Mouse (Mus musculus): ENCODE data around the gene Reln. TPM values are rescaled to one million over a fixed set of nuclear protein-coding genes. Genes with fewer than 3 reads are reported as not detected.

Gene Reln
- 0.04 TPM for polyA plus RNA-seq (2012; fragmentation: generic; extraction: Trizol)

GRCm38 (mm10) chr5:22344556-22344975, at the start of gene Reln:
TSS of gene Reln (minus strand) at chr5:22344702.
- no peak within 1 kb of the TSS for H3K4me3 ChIP-seq
- H3K36me3 ChIP-seq (ENCODE audit: control insufficient read depth, insufficient read depth) = no peaks in the 10 kb centered on the region
- no peaks in the 10 kb centered on the region for H3K79me2 ChIP-seq (ENCODE audit: control insufficient read depth, insufficient read depth)
- H3K4me2 ChIP-seq (ENCODE audit: low read depth) = no peak within 1 kb of the TSS
- no peak within 1 kb of the TSS for H3ac ChIP-seq (ENCODE audit: control insufficient read depth, insufficient read length)
- TF ChIP-seq SRF (IDR thresholded peaks at IDR 0.05; ENCODE audit: control insufficient read depth, insufficient read length, low read depth) (no peak), POLR2AphosphoS2 (IDR thresholded peaks at IDR 0.05; ENCODE audit: insufficient read length, low read depth) (no peak), E2F4 (IDR thresholded peaks at IDR 0.05; ENCODE audit: insufficient read depth) (no peak)
- H3K27me3 ChIP-seq (ENCODE audit: control insufficient read depth, insufficient read depth, insufficient read length) = peaks cover 17% of the 10 kb centered on the region

DNA sequence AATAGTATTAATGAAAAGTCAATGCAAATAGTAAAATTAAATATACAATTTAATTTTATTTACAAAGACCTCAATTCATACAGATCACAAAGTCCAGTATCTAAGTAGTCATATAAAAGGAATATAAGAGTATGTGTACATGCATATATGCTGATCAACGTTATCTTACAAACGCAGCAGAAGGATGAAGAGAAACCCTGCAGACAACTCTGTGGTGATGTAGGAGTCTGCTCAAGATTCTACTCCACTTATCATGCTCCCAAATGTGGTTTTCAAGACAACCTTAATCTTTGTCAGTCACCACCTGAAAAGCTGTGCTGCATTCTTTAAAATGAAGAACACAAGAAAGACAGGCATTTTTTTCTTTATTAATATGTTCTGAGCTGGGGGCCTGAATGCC, 44.0 kb upstream of the Reln start:
- Histone ChIP-seq H3K27me3 (ENCODE audit: control insufficient read depth, insufficient read depth, insufficient read length) (no peaks in the 10 kb centered on the region), H3K4me2 (ENCODE audit: low read depth) (no peak overlapping the region), H3K79me2 (ENCODE audit: control insufficient read depth, insufficient read depth) (no peaks in the 10 kb centered on the region), H3K36me3 (ENCODE audit: control insufficient read depth, insufficient read depth) (no peaks in the 10 kb centered on the region), H3K4me3 (no peak overlapping the region), H3ac (ENCODE audit: control insufficient read depth, insufficient read length) (no peak overlapping the region)
- TF ChIP-seq SRF (IDR thresholded peaks at IDR 0.05; ENCODE audit: control insufficient read depth, insufficient read length, low read depth) = no peak
- no peak for TF ChIP-seq TCF12 (IDR thresholded peaks at IDR 0.05; ENCODE audit: insufficient read depth, poor library complexity, severe bottlenecking)
- no peak for TF ChIP-seq REST (IDR thresholded peaks at IDR 0.05; ENCODE audit: insufficient read depth, insufficient read length)
- TF ChIP-seq E2F4 (IDR thresholded peaks at IDR 0.05; ENCODE audit: insufficient read depth) = no peak
- no peak for TF ChIP-seq TCF3 (IDR thresholded peaks at IDR 0.05; ENCODE audit: insufficient read length, low read depth)
- TF ChIP-seq MYOD1 (IDR thresholded peaks at IDR 0.05; ENCODE audit: control insufficient read depth in 1 of 3, insufficient read length in 2 of 3, low read depth in 2 of 3) = no peak
- TF ChIP-seq MAX (IDR thresholded peaks at IDR 0.05; ENCODE audit: low read depth) = no peak
- no peak for TF ChIP-seq USF1 (IDR thresholded peaks at IDR 0.05; ENCODE audit: low read depth)
- no peak for TF ChIP-seq POLR2AphosphoS2 (IDR thresholded peaks at IDR 0.05; ENCODE audit: insufficient read length, low read depth)
- no peak for TF ChIP-seq POLR2A (IDR thresholded peaks at IDR 0.05; ENCODE audit: insufficient read length, low read depth)
- TF ChIP-seq CEBPB (IDR thresholded peaks at IDR 0.05; ENCODE audit: insufficient read depth, poor library complexity, severe bottlenecking) = no peak
- no peak for TF ChIP-seq MYOG (IDR thresholded peaks at IDR 0.05; ENCODE audit: control insufficient read depth in 1 of 3, insufficient read depth in 1 of 3, insufficient read length in 2 of 3, low read depth in 2 of 3)

- no peak for TF ChIP-seq USF1 (IDR thresholded peaks at IDR 0.05; ENCODE audit: low read depth)
- Histone ChIP-seq H3K4me2 (ENCODE audit: low read depth) (no peak overlapping the region), H3K27me3 (ENCODE audit: control insufficient read depth, insufficient read depth, insufficient read length) (no peaks in the 10 kb centered on the region), H3ac (ENCODE audit: control insufficient read depth, insufficient read length) (no peak overlapping the region), H3K79me2 (ENCODE audit: control insufficient read depth, insufficient read depth) (no peaks in the 10 kb centered on the region), H3K4me3 (no peak overlapping the region), H3K36me3 (ENCODE audit: control insufficient read depth, insufficient read depth) (no peaks in the 10 kb centered on the region)
Measured at GRCm38 (mm10) chr5:22360510-22360909, 16.0 kb upstream of the Reln start.

- Histone ChIP-seq H3K79me2 (ENCODE audit: control insufficient read depth, insufficient read depth) (no peaks in the 10 kb centered on the region), H3K27me3 (ENCODE audit: control insufficient read depth, insufficient read depth, insufficient read length) (peaks cover 17% of the 10 kb centered on the region), H3K4me2 (ENCODE audit: low read depth) (no peak overlapping the region)
Measured at GRCm38 (mm10) chr5:22348412-22348811, 3.9 kb upstream of the Reln start.

DNA sequence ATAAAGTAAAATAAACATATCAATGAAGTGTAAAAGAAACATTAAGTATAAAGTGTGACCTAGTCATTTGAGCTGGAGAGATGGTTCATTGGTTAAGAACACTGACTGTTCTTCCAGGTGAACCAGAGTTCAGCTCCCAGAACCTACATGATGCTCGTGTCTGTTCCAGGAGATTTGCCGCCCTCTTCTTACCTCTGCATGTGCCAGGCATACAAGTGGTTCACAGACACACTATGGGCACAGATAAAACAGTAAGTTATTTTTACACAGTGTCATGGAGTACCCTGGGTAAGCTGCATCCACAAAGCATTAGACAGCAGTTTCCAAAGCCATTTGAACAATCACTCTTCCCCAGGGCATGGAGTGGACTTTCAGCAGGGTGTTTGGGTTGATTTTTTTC, 3.2 kb upstream of the Reln start:
- Histone ChIP-seq H3K36me3 (ENCODE audit: control insufficient read depth, insufficient read depth) (no peaks in the 10 kb centered on the region), H3K4me3 (no peak overlapping the region), H3K27me3 (ENCODE audit: control insufficient read depth, insufficient read depth, insufficient read length) (peaks cover 17% of the 10 kb centered on the region), H3K4me2 (ENCODE audit: low read depth) (no peak overlapping the region), H3ac (ENCODE audit: control insufficient read depth, insufficient read length) (no peak overlapping the region), H3K79me2 (ENCODE audit: control insufficient read depth, insufficient read depth) (no peaks in the 10 kb centered on the region)
- TF ChIP-seq POLR2A (IDR thresholded peaks at IDR 0.05; ENCODE audit: insufficient read length, low read depth) (no peak), TCF3 (IDR thresholded peaks at IDR 0.05; ENCODE audit: insufficient read length, low read depth) (no peak), POLR2AphosphoS2 (IDR thresholded peaks at IDR 0.05; ENCODE audit: insufficient read length, low read depth) (no peak), MYOD1 (IDR thresholded peaks at IDR 0.05; ENCODE audit: control insufficient read depth in 1 of 3, insufficient read length in 2 of 3, low read depth in 2 of 3) (no peak), MAX (IDR thresholded peaks at IDR 0.05; ENCODE audit: low read depth) (no peak), MYOG (IDR thresholded peaks at IDR 0.05; ENCODE audit: control insufficient read depth in 1 of 3, insufficient read depth in 1 of 3, insufficient read length in 2 of 3, low read depth in 2 of 3) (no peak)

More at GRCm38 (mm10) chr5:22348412-22348811, 3.9 kb upstream of the Reln start:
- no peaks in the 10 kb centered on the region for H3K36me3 ChIP-seq (ENCODE audit: control insufficient read depth, insufficient read depth)
- TF ChIP-seq SRF (IDR thresholded peaks at IDR 0.05; ENCODE audit: control insufficient read depth, insufficient read length, low read depth) (no peak), POLR2A (IDR thresholded peaks at IDR 0.05; ENCODE audit: insufficient read length, low read depth) (no peak), CEBPB (IDR thresholded peaks at IDR 0.05; ENCODE audit: insufficient read depth, poor library complexity, severe bottlenecking) (no peak), POLR2AphosphoS2 (IDR thresholded peaks at IDR 0.05; ENCODE audit: insufficient read length, low read depth) (no peak), MYOD1 (IDR thresholded peaks at IDR 0.05; ENCODE audit: control insufficient read depth in 1 of 3, insufficient read length in 2 of 3, low read depth in 2 of 3) (no peak), REST (IDR thresholded peaks at IDR 0.05; ENCODE audit: insufficient read depth, insufficient read length) (no peak), USF1 (IDR thresholded peaks at IDR 0.05; ENCODE audit: low read depth) (no peak), MAX (IDR thresholded peaks at IDR 0.05; ENCODE audit: low read depth) (no peak), TCF3 (IDR thresholded peaks at IDR 0.05; ENCODE audit: insufficient read length, low read depth) (no peak), MYOG (IDR thresholded peaks at IDR 0.05; ENCODE audit: control insufficient read depth in 1 of 3, insufficient read depth in 1 of 3, insufficient read length in 2 of 3, low read depth in 2 of 3) (no peak), TCF12 (IDR thresholded peaks at IDR 0.05; ENCODE audit: insufficient read depth, poor library complexity, severe bottlenecking) (no peak), E2F4 (IDR thresholded peaks at IDR 0.05; ENCODE audit: insufficient read depth) (no peak)
- no peak overlapping the region for H3K4me3 ChIP-seq
- H3ac ChIP-seq (ENCODE audit: control insufficient read depth, insufficient read length) = no peak overlapping the region
